Mouse (Mus musculus) MEL (cell line): ENCODE data around the gene Hdac1. TPM values are rescaled to one million over a fixed set of nuclear protein-coding genes. Genes with fewer than 3 reads are reported as not detected.

Experiments used
- DNase-seq: peaks from one replicate; pipeline ENCODE4 v3.0.0; 2011; ENCODE audit warnings: low read depth, low spot score
- H3K27ac ChIP-seq: 2 replicates; pipeline ENCODE4 v1.5.1; 2012; ENCODE audit warnings: low read depth, mild to moderate bottlenecking, control low read depth, low read length, moderate library complexity; ENCODE audit not compliant: control insufficient read depth
- H3K27me3 ChIP-seq, 2 experiments: fragments of 150-350 bp in 1 of 2; sonication (generic) in 1 of 2; 2 replicates each; pipeline ENCODE4 v1.6.1; 2012; ENCODE audit warnings: low read length in 2 of 2, mild to moderate bottlenecking in 2 of 2, improper control_type of control experiment in 1 of 2, moderate library complexity in 1 of 2; ENCODE audit not compliant: insufficient read depth in 2 of 2, control insufficient read depth in 1 of 2
- H3K36me3 ChIP-seq, 2 experiments: 2 replicates each; pipeline ENCODE4 v1.6.1; 2012 to 2014; ENCODE audit warnings: low read length in 2 of 2, improper control_type of control experiment in 1 of 2, inconsistent platforms in 1 of 2, mild to moderate bottlenecking in 1 of 2; ENCODE audit not compliant: insufficient read depth in 2 of 2, control insufficient read depth in 1 of 2
- H3K4me1 ChIP-seq, 2 experiments: fragments of 150-350 bp in 1 of 2; sonication (generic) in 1 of 2; 2 replicates each; pipeline ENCODE4 v1.6.1; 2012; ENCODE audit warnings: low read length in 2 of 2, improper control_type of control experiment in 1 of 2, mild to moderate bottlenecking in 1 of 2; ENCODE audit not compliant: insufficient read depth in 2 of 2, control insufficient read depth in 1 of 2
- H3K4me3 ChIP-seq, 2 experiments: fragments of 150-350 bp in 1 of 2; sonication (generic) in 1 of 2; 2 replicates each; pipeline ENCODE4 v1.5.1; 2012; ENCODE audit warnings: low read depth in 2 of 2, low read length in 2 of 2, mild to moderate bottlenecking in 2 of 2, moderate library complexity in 2 of 2, control low read depth in 1 of 2, improper control_type of control experiment in 1 of 2; ENCODE audit not compliant: control insufficient read depth in 1 of 2, insufficient read depth in 1 of 2
- H3K79me2 ChIP-seq: 2 replicates; pipeline ENCODE4 v1.6.1; 2012; ENCODE audit warnings: mild to moderate bottlenecking, low read length, moderate library complexity; ENCODE audit not compliant: control insufficient read depth, poor library complexity, insufficient read depth
- H3K9ac ChIP-seq: 2 replicates; pipeline ENCODE4 v1.6.1; 2012; ENCODE audit warnings: low read depth, mild to moderate bottlenecking, control low read depth, low read length, moderate library complexity; ENCODE audit not compliant: control insufficient read depth, poor library complexity, severe bottlenecking
- H3K9me3 ChIP-seq: fragments of 150-350 bp; sonication (generic); replicated peaks from 2 replicates; pipeline ENCODE4 v1.6.1; 2012; ENCODE audit warnings: mild to moderate bottlenecking, low read length, improper control_type of control experiment, moderate library complexity; ENCODE audit not compliant: insufficient read depth
- CHD1 ChIP-seq: IDR thresholded peaks from 2 replicates; pipeline ENCODE4 v1.6.1; 2012; ENCODE audit warnings: low read depth, mild to moderate bottlenecking, inconsistent platforms, low read length, improper control_type of control experiment
- E2F4 ChIP-seq: IDR thresholded peaks from 2 replicates; pipeline ENCODE4 v1.6.1; 2011; ENCODE audit warnings: low read depth, low read length, improper control_type of control experiment, borderline replicate concordance
- ETS1 ChIP-seq: IDR thresholded peaks from 2 replicates; pipeline ENCODE4 v1.6.1; 2012; ENCODE audit warnings: low read depth, mild to moderate bottlenecking, inconsistent platforms, low read length, improper control_type of control experiment, moderate library complexity
- GABPA ChIP-seq: IDR thresholded peaks from 2 replicates; pipeline ENCODE4 v1.6.1; 2012; ENCODE audit warnings: low read depth, mild to moderate bottlenecking, inconsistent platforms, low read length, improper control_type of control experiment, moderate library complexity
- GATA1 ChIP-seq: IDR thresholded peaks from 2 replicates; pipeline ENCODE4 v1.6.1; 2011; ENCODE audit warnings: low read depth, low read length, improper control_type of control experiment
- KAT2A ChIP-seq: conservative IDR thresholded peaks from 2 replicates; pipeline ENCODE4 v1.6.1; 2012; ENCODE audit warnings: low read depth, low read length, improper control_type of control experiment, inconsistent platforms
- MAZ ChIP-seq: IDR thresholded peaks from 2 replicates; pipeline ENCODE4 v1.6.1; 2012; ENCODE audit warnings: low read depth, mild to moderate bottlenecking, inconsistent platforms, low read length, improper control_type of control experiment
- MXI1 ChIP-seq: IDR thresholded peaks from 2 replicates; pipeline ENCODE4 v1.6.1; 2011; ENCODE audit warnings: mild to moderate bottlenecking, low read depth, low read length, improper control_type of control experiment
- MYB ChIP-seq: IDR thresholded peaks from 2 replicates; pipeline ENCODE4 v1.6.1; 2011; ENCODE audit warnings: mild to moderate bottlenecking, low read depth, low read length, improper control_type of control experiment
- MYC ChIP-seq: IDR thresholded peaks from 2 replicates; pipeline ENCODE4 v1.6.1; 2011; ENCODE audit warnings: low read depth, mild to moderate bottlenecking, low read length, improper control_type of control experiment, moderate library complexity
- POLR2AphosphoS5 ChIP-seq: IDR thresholded peaks from 2 replicates; pipeline ENCODE4 v1.6.1; 2012; ENCODE audit warnings: low read depth, borderline replicate concordance, mild to moderate bottlenecking, inconsistent platforms, low read length, moderate library complexity, mixed read lengths
- USF1 ChIP-seq: IDR thresholded peaks from 2 replicates; pipeline ENCODE4 v1.6.1; 2014; ENCODE audit warnings: low read depth, mild to moderate bottlenecking, inconsistent platforms, low read length, improper control_type of control experiment, moderate library complexity
- ZC3H11A ChIP-seq: IDR thresholded peaks from 2 replicates; pipeline ENCODE4 v1.6.1; 2012; ENCODE audit warnings: low read depth, mild to moderate bottlenecking, inconsistent platforms, low read length, improper control_type of control experiment
- polyA plus RNA-seq, 2 experiments: library from polyadenylated mRNA; stranded (reverse) in 1 of 2; unstranded in 1 of 2; fragments of >175 nt in 1 of 2; fragments of >200 nt in 1 of 2; gene quantifications; 2 replicates each; pipeline versions ENCODE4 v1.2.1 to v1.2.4; 2012; ENCODE audit warnings: low replicate concordance in 2 of 2, low read depth in 1 of 2; ENCODE audit not compliant: insufficient read length in 2 of 2, insufficient read depth in 1 of 2, missing spikeins in 1 of 2
- total RNA-seq: library from RNA; depleted of rRNA; stranded (reverse); fragments of 300-350 nt; gene quantifications from 2 replicates; pipeline ENCODE4 v1.2.3, GENCODE M21; 2012; rRNA removed

Gene Hdac1
- total and polyA plus RNA-seq, 3 experiments, result 38.9 to 185 (median 108) TPM

- TF ChIP-seq E2F4 (no peak), KAT2A (no peak), MXI1 (no peak), USF1 (no peak), MYB (no peak), GATA1 (no peak), GABPA (no peak), POLR2AphosphoS5 (no peak), MYC (no peak), ETS1 (no peak)
- no peaks in the 10 kb centered on the region for H3K9me3 ChIP-seq
- no peaks in the 10 kb centered on the region for H3K4me1 ChIP-seq
- no peak overlapping the region for H3K4me3 ChIP-seq
- no peaks in the 10 kb centered on the region for H3K27me3 ChIP-seq
- no peaks in the 10 kb centered on the region for H3K79me2 ChIP-seq
- H3K9ac ChIP-seq, result no peak overlapping the region
- no peak for DNase-seq
- H3K27ac ChIP-seq, result no peak overlapping the region
- peaks cover 0 to 3% of the 10 kb centered on the region in 2 experiments; a peak in 1 of 4 replicates for H3K36me3 ChIP-seq
Measured at GRCm38 (mm10) chr4:129481090-129481489, 61.4 kb downstream of the Hdac1 start.

- Histone ChIP-seq H3K4me3 (no peak overlapping the region), H3K79me2 (no peaks in the 10 kb centered on the region), H3K4me1 (no peaks in the 10 kb centered on the region), H3K9ac (no peak overlapping the region), H3K27me3 (no peaks in the 10 kb centered on the region)
- DNase-seq, result no peak
- no peak for TF ChIP-seq ZC3H11A
- TF ChIP-seq, all 39 proteins: peak for 0
- H3K27ac ChIP-seq, result no peak overlapping the region
- H3K36me3 ChIP-seq, result peaks cover 0 to 3% of the 10 kb centered on the region in 2 experiments; a peak in 1 of 4 replicates
- H3K9me3 ChIP-seq, result no peaks in the 10 kb centered on the region
Measured at GRCm38 (mm10) chr4:129479863-129480262, 62.6 kb downstream of the Hdac1 start.

- no peak overlapping the region for H3K4me3 ChIP-seq
- no peak overlapping the region for H3K9ac ChIP-seq
- H3K79me2 ChIP-seq, result no peaks in the 10 kb centered on the region
- H3K4me1 ChIP-seq, result no peaks in the 10 kb centered on the region
- H3K36me3 ChIP-seq, result peaks cover 0 to 1% of the 10 kb centered on the region in 2 experiments; a peak in 1 of 4 replicates
- TF ChIP-seq MAZ (no peak), E2F4 (no peak), CHD1 (no peak)
- H3K9me3 ChIP-seq, result no peaks in the 10 kb centered on the region
- H3K27ac ChIP-seq, result no peak overlapping the region
- H3K27me3 ChIP-seq, result no peaks in the 10 kb centered on the region
- no peak for DNase-seq
Measured at GRCm38 (mm10) chr4:129476047-129476446, 66.5 kb downstream of the Hdac1 start.

Other genes with a start within 250 kb of the Hdac1 start
- gene Rbbp4, start 207.3 kb downstream of the Hdac1 start, total RNA-seq, result 50.9 and 53.9 TPM in 2 replicates
- gene Rbbp4, start 207.3 kb downstream of the Hdac1 start, polyA plus RNA-seq, result 100 to 1,000 TPM in 1 of 2 experiments, not detected in 1; 127 TPM
- gene Zbtb8os, start 207.0 kb downstream of the Hdac1 start, total RNA-seq, result 16.7 and 21.7 TPM in 2 replicates
- gene Zbtb8os, start 207.0 kb downstream of the Hdac1 start, polyA plus RNA-seq, result 10 to 100 TPM in 1 of 2 experiments, not detected in 1; 22.6 TPM
- gene Zbtb8a, start 164.6 kb downstream of the Hdac1 start, total RNA-seq, result 0.85 and 0.89 TPM in 2 replicates
- gene Zbtb8a, start 164.6 kb downstream of the Hdac1 start, polyA plus RNA-seq, result 1 to 10 TPM in 1 of 2 experiments, not detected in 1; 1.6 TPM
- 0.08 and 0.16 TPM in 2 replicates for gene Zbtb8b, start 101.9 kb downstream of the Hdac1 start, total RNA-seq
- under 1 TPM in 1 of 2 experiments, not detected in 1; 0.29 TPM for gene Zbtb8b, start 101.9 kb downstream of the Hdac1 start, polyA plus RNA-seq
- gene Bsdc1, start 81.1 kb downstream of the Hdac1 start, total RNA-seq, result 14.1 TPM in 2 replicates
- 10 to 100 TPM in 1 of 2 experiments, not detected in 1; 19.2 TPM for gene Bsdc1, start 81.1 kb downstream of the Hdac1 start, polyA plus RNA-seq
- gene Tssk3, start 51.7 kb downstream of the Hdac1 start, total RNA-seq, result not detected in 2 replicates
- gene Tssk3, start 51.7 kb downstream of the Hdac1 start, polyA plus RNA-seq, result not detected
- not detected in 2 replicates for gene Fam229a, start 51.5 kb downstream of the Hdac1 start, total RNA-seq
- not detected for gene Fam229a, start 51.5 kb downstream of the Hdac1 start, polyA plus RNA-seq
- gene Marcksl1, start 29.1 kb downstream of the Hdac1 start, total RNA-seq, result 25.3 and 26.9 TPM in 2 replicates
- 10 to 100 TPM in 1 of 2 experiments, not detected in 1; 62.7 TPM for gene Marcksl1, start 29.1 kb downstream of the Hdac1 start, polyA plus RNA-seq
- gene Lck, start 30.9 kb upstream of the Hdac1 start, total RNA-seq, result 2.7 and 3.6 TPM in 2 replicates
- gene Lck, start 30.9 kb upstream of the Hdac1 start, polyA plus RNA-seq, result 1 to 10 TPM in 1 of 2 experiments, not detected in 1; 6.9 TPM
- not detected in 2 replicates for gene Fam167b, start 35.8 kb upstream of the Hdac1 start, total RNA-seq
- not detected for gene Fam167b, start 35.8 kb upstream of the Hdac1 start, polyA plus RNA-seq
- gene Eif3i, start 57.9 kb upstream of the Hdac1 start, total RNA-seq, result 766 and 806 TPM in 2 replicates
- 100 to 1,000 TPM; 396 to 730 TPM for gene Eif3i, start 57.9 kb upstream of the Hdac1 start, polyA plus RNA-seq
- gene Tmem234, start 58.0 kb upstream of the Hdac1 start, total RNA-seq, result 140 and 148 TPM in 2 replicates
- gene Tmem234, start 58.0 kb upstream of the Hdac1 start, polyA plus RNA-seq, result 100 to 1,000 TPM in 1 of 2 experiments, not detected in 1; 220 TPM
- 0.26 TPM in 1 of 2 replicates, not detected in the other for gene Dcdc2b, start 71.5 kb upstream of the Hdac1 start, total RNA-seq
- gene Dcdc2b, start 71.5 kb upstream of the Hdac1 start, polyA plus RNA-seq, result 1 to 10 TPM in 1 of 2 experiments, not detected in 1; 1.3 TPM
- 13.6 and 15.4 TPM in 2 replicates for gene Iqcc, start 76.4 kb upstream of the Hdac1 start, total RNA-seq
- 10 to 100 TPM in 1 of 2 experiments, not detected in 1; 18.5 TPM for gene Iqcc, start 76.4 kb upstream of the Hdac1 start, polyA plus RNA-seq
- gene Ccdc28b, start 81.2 kb upstream of the Hdac1 start, total RNA-seq, result 18.3 and 21.4 TPM in 2 replicates
- gene Ccdc28b, start 81.2 kb upstream of the Hdac1 start, polyA plus RNA-seq, result 10 to 100 TPM in 1 of 2 experiments, not detected in 1; 29.1 TPM
- gene Txlna, start 98.4 kb upstream of the Hdac1 start, total RNA-seq, result 68.0 and 69.5 TPM in 2 replicates
- 10 to 100 TPM in 1 of 2 experiments, not detected in 1; 68.9 TPM for gene Txlna, start 98.4 kb upstream of the Hdac1 start, polyA plus RNA-seq
- gene Kpna6, start 130.1 kb upstream of the Hdac1 start, total RNA-seq, result 15.9 and 18.0 TPM in 2 replicates
- gene Kpna6, start 130.1 kb upstream of the Hdac1 start, polyA plus RNA-seq, result 10 to 100 TPM; 19.6 to 66.5 TPM
- gene Tmem39b, start 154.1 kb upstream of the Hdac1 start, total RNA-seq, result 12.2 and 14.7 TPM in 2 replicates
- 10 to 100 TPM; 55.2 to 81.0 TPM for gene Tmem39b, start 154.1 kb upstream of the Hdac1 start, polyA plus RNA-seq
- 56.5 and 63.2 TPM in 2 replicates for gene Khdrbs1, start 199.6 kb upstream of the Hdac1 start, total RNA-seq
- gene Khdrbs1, start 199.6 kb upstream of the Hdac1 start, polyA plus RNA-seq, result 100 to 1,000 TPM in 1 of 2 experiments, 10 to 100 TPM in 1; 77.6 to 141 TPM